Comparison of ENCODE assay signal across 20 mouse cellular contexts in the genomic region with DNA sequence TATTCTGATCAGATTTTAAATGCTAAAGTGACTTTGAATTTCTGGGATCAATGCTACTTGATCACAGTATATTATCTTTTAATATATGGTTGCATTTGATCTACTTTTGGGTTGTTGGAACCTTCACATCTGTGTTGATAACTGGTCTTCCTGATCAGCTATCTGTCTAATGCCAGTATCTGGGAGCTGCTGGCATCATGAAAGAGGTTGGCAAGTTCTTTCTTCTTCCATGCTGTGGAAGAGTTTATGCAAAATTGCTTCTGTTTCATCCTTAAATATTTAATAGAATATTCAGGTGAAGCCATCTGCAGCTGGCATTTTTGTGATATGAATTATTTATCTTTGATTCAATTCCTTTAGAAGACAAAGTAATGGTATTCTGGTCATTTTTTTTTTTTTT. TPM values are rescaled to one million over a fixed set of nuclear protein-coding genes. Genes with fewer than 3 reads are reported as not detected.
DNase-seq lines count a peak whose midpoint lies in the region; ATAC-seq and TF ChIP-seq lines count a peak whose summit lies in the region.
"Had no signal": no experiment of that assay in that cellular context is flagged by ENCODE, and none has a peak within 500 bp of the region (broad histone marks: within the 10 kb centered on the region; RNA-seq: fewer than 3 reads in every experiment).

No protein-coding gene starts in this region.

- no peaks in the 10 kb centered on the region for H3K9me3 ChIP-seq in midbrain, embryonic 14.5 days (ENCODE audit: control insufficient read depth, low read length)
- no peaks in the 10 kb centered on the region for H3K9me3 ChIP-seq in midbrain, embryonic 11.5 days (ENCODE audit: control insufficient read depth, low read length)
- no peaks in the 10 kb centered on the region for H3K9me3 ChIP-seq in liver, postnatal 0 days (ENCODE audit: low read length)

- no peak overlapping the region for H3K4me3 ChIP-seq in midbrain, embryonic 14.5 days (replicated peaks; ENCODE audit: low read depth, low read length)
- H3K4me3 ChIP-seq in midbrain, embryonic 11.5 days (ENCODE audit: low read depth, low read length) = no peak overlapping the region
- no peak overlapping the region for H3K4me3 ChIP-seq in liver, postnatal 0 days (ENCODE audit: low read depth, low read length)

- no peak overlapping the region for H3K27ac ChIP-seq in midbrain, embryonic 14.5 days (replicated peaks; ENCODE audit: low read depth, low read length)
- H3K27ac ChIP-seq in midbrain, embryonic 11.5 days (ENCODE audit: low read depth, low read length) = no peak overlapping the region
- no peak overlapping the region for H3K27ac ChIP-seq in liver, postnatal 0 days (ENCODE audit: low read depth)

- H3K4me2 ChIP-seq in midbrain, embryonic 14.5 days (ENCODE audit: low read length) = no peak overlapping the region
- no peak overlapping the region for H3K4me2 ChIP-seq in midbrain, embryonic 11.5 days
- no peak overlapping the region for H3K4me2 ChIP-seq in liver, postnatal 0 days (ENCODE audit: low read depth, low read length)

- no peaks in the 10 kb centered on the region for H3K36me3 ChIP-seq in midbrain, embryonic 14.5 days (ENCODE audit: control insufficient read depth, insufficient read depth, low read length)
- H3K36me3 ChIP-seq in midbrain, embryonic 11.5 days (ENCODE audit: control insufficient read depth, insufficient read depth, low read length) = no peaks in the 10 kb centered on the region
- H3K36me3 ChIP-seq in liver, postnatal 0 days (replicated peaks; ENCODE audit: insufficient read depth, low read length) = no peaks in the 10 kb centered on the region
- H3K36me3 ChIP-seq: G1E had no signal

- 0 out of 2 replicates have a peak, but pooled peaks cover 8% of the 10 kb centered on the region for H3K4me1 ChIP-seq in midbrain, embryonic 14.5 days (ENCODE audit: control insufficient read depth, insufficient read depth, low read length)
- H3K4me1 ChIP-seq in midbrain, embryonic 11.5 days (ENCODE audit: control insufficient read depth, insufficient read depth, low read length) = peaks cover 11% of the 10 kb centered on the region
- H3K4me1 ChIP-seq in liver, postnatal 0 days (ENCODE audit: insufficient read depth) = no peaks in the 10 kb centered on the region

- TF ChIP-seq CTCF in liver, postnatal 0 days (IDR thresholded peaks at IDR 0.05; ENCODE audit: low read depth) = no peak

- no peaks in the 10 kb centered on the region for H3K27me3 ChIP-seq in midbrain, embryonic 14.5 days (ENCODE audit: control insufficient read depth, insufficient read depth, low read length)
- H3K27me3 ChIP-seq in midbrain, embryonic 11.5 days (ENCODE audit: control insufficient read depth, insufficient read depth, low read length) = no peaks in the 10 kb centered on the region
- no peaks in the 10 kb centered on the region for H3K27me3 ChIP-seq in liver, postnatal 0 days (ENCODE audit: insufficient read depth, low read length)
- H3K27me3 ChIP-seq: CH12.LX had no signal

- DNase-seq in cerebellum, adult 9-10 months = peak; percentile 39
- DNase-seq in cerebellum, adult 11 months = no peak
- peak; percentile 40 to 46 for DNase-seq in cerebellum, postnatal 10 days
- no peak for DNase-seq in cerebellum, adult 9-11 months
- DNase-seq in midbrain, embryonic 14.5 days = peak; percentile 3
- DNase-seq in midbrain, embryonic 11.5 days (ENCODE audit: low spot score, missing footprints) = no peak
- peak; percentile 54 for DNase-seq in brain, adult 2 months (ENCODE audit: low read depth, low spot score)
- no peak for DNase-seq in liver, postnatal 0 days
- DNase-seq: adrenal gland, adult 2 months; adrenal gland, adult 8-10 months; adrenal gland, postnatal 10 days; adrenal gland, postnatal 14 days; adrenal gland, postnatal 25 days; adrenal gland, postnatal 36 days; B cell, adult 2 months had no signal

- no peak for TF ChIP-seq EP300 in liver, postnatal 0 days (IDR thresholded peaks at IDR 0.05; ENCODE audit: low read depth)

- no peak for ATAC-seq in midbrain, embryonic 14.5 days (ENCODE audit: low FRiP score, low TSS enrichment)
- no peak for ATAC-seq in midbrain, embryonic 11.5 days (ENCODE audit: low FRiP score)
- no peak for ATAC-seq in liver, postnatal 0 days
- ATAC-seq: activated CD4-positive, CD25-positive, alpha-beta regulatory T cell, adult 4 months; CD4-positive, CD25-positive, alpha-beta regulatory T cell, adult 4 months; Patski had no signal

- H3K9ac ChIP-seq in midbrain, embryonic 14.5 days (replicated peaks; ENCODE audit: low read length) = no peak overlapping the region
- H3K9ac ChIP-seq in midbrain, embryonic 11.5 days (ENCODE audit: low read length) = no peak overlapping the region
- H3K9ac ChIP-seq in liver, postnatal 0 days (replicated peaks) = no peak overlapping the region

RNA-seq across cellular contexts. Expression of a gene that starts 32.6 kb away (rescaled TPM):
- 0.59 and 1.0 TPM in 2 replicates for polyA plus RNA-seq in midbrain, embryonic 14.5 days (2014; fragmentation: Nextera tagmentation; extraction: Ambion mirVana)
- 0.97 and 1.0 TPM in 2 replicates for polyA plus RNA-seq in midbrain, embryonic 11.5 days (2014; fragmentation: Nextera tagmentation; extraction: Ambion mirVana)
- polyA plus RNA-seq in liver, postnatal 0 days (2015; fragmentation: Nextera tagmentation; extraction: Ambion mirVana) = 0.25 and 0.36 TPM in 2 replicates
- polyA plus RNA-seq: adrenal gland, adult 2 months had no signal

Comparison
In these comparisons a context has a peak if more than half of its experiments do, and no peak if none do; other contexts are left out.
1. DNase-seq: peak in cerebellum, adult 9-10 months (single experiment), cerebellum, postnatal 10 days (2 of 2), midbrain, embryonic 14.5 days (single experiment) and brain, adult 2 months (single experiment); none in cerebellum, adult 11 months (single experiment), cerebellum, adult 9-11 months (single experiment), midbrain, embryonic 11.5 days (single experiment) and liver, postnatal 0 days (single experiment).